Mouse (Mus musculus) hindbrain, embryonic 13.5 days (tissue): ENCODE data around the gene Tmem132c. TPM values are rescaled to one million over a fixed set of nuclear protein-coding genes. Genes with fewer than 3 reads are reported as not detected.

ENCODE experiments used
- ATAC-seq: fragments of 200-750 bp; cut with Nextera tagmentation; 2 replicates; pipeline ENCODE4 v1.8.0; 2017; ENCODE audit warnings: moderate TSS enrichment; ENCODE audit not compliant: low FRiP score
- H3K27ac ChIP-seq: fragments of 300-500 bp; sonication (generic); 2 replicates; pipeline ENCODE4 v1.5.1; 2015; ENCODE audit warnings: inconsistent platforms, mild to moderate bottlenecking, moderate library complexity
- H3K27me3 ChIP-seq: fragments of 300-500 bp; sonication (generic); 2 replicates; pipeline ENCODE4 v1.6.1; 2015; ENCODE audit warnings: mild to moderate bottlenecking, inconsistent platforms
- H3K36me3 ChIP-seq: fragments of 300-500 bp; sonication (generic); 2 replicates; pipeline ENCODE4 v1.6.1; 2015; ENCODE audit warnings: mild to moderate bottlenecking, inconsistent platforms
- H3K4me1 ChIP-seq: fragments of 300-500 bp; sonication (generic); replicated peaks from 2 replicates; pipeline ENCODE4 v1.6.1; 2015; ENCODE audit warnings: inconsistent platforms
- H3K4me2 ChIP-seq: fragments of 300-500 bp; sonication (generic); 2 replicates; pipeline ENCODE4 v1.6.1; 2015; ENCODE audit warnings: inconsistent platforms, mild to moderate bottlenecking, moderate library complexity
- H3K4me3 ChIP-seq: fragments of 300-500 bp; sonication (generic); 2 replicates; pipeline ENCODE4 v1.5.1; 2015; ENCODE audit warnings: mild to moderate bottlenecking, inconsistent platforms
- H3K9ac ChIP-seq: fragments of 300-500 bp; sonication (generic); 2 replicates; pipeline ENCODE4 v1.6.1; 2015; ENCODE audit warnings: mild to moderate bottlenecking, inconsistent platforms
- H3K9me3 ChIP-seq: fragments of 300-500 bp; sonication (generic); 2 replicates; pipeline ENCODE4 v1.6.1; 2016; ENCODE audit warnings: inconsistent platforms
- WGBS: fragments of 180-500 bp; shearing (Covaris S2); methylation state at CpG from one replicate; pipeline ENCODE4 v1.1.7; 2015; 5-methylcytosine and 5-hydroxymethylcytosine counted together
- polyA plus RNA-seq: library from polyadenylated mRNA; unstranded; fragments of >200 nt; fragmentation: Nextera tagmentation; extraction: Ambion mirVana; gene quantifications from 2 replicates; pipeline ENCODE4 v1.2.1, GENCODE M21; 2015

The Tmem132c gene
- polyA plus RNA-seq, 1 experiment from 2014 or later = 11.1 TPM

DNA sequence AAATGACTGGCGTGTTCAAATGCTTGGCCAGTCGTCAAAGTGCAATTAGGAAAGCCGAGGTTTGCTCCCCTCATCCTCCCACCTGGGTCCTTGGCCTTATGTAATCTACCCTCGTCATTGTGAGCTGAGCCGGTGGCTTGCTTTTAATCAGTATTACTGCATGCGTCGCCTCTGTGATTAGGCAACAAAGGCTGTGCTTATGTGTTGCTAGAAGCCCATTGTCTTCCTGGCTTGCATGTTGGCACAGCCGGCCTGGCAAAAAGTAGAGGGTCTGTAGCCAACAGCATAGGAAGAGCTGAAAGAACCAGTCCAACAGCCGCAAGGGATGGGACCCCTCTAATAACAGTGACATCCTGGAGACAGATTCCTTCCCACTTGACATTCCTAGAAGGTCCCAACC is 239.3 kb downstream of the Tmem132c start:
- no peak overlapping the region for H3K4me3 ChIP-seq
- H3K9ac ChIP-seq = no peak overlapping the region
- peaks cover 7% of the 10 kb centered on the region for H3K27me3 ChIP-seq
- 57% methylated on average over 9 of the region's 9 CpGs for WGBS
- no peaks in the 10 kb centered on the region for H3K36me3 ChIP-seq
- no peak overlapping the region for H3K27ac ChIP-seq
- no peak overlapping the region for H3K4me2 ChIP-seq
- peaks cover 40% of the 10 kb centered on the region for H3K4me1 ChIP-seq
- ATAC-seq = no peak
- no peaks in the 10 kb centered on the region for H3K9me3 ChIP-seq

GRCm38 (mm10) chr5:127481416-127481815 is 239.8 kb downstream of the Tmem132c start:
- WGBS = 27% methylated on average over 5 of the region's 5 CpGs
- H3K9ac ChIP-seq = no peak overlapping the region
- peaks cover 7% of the 10 kb centered on the region for H3K27me3 ChIP-seq
- peaks cover 40% of the 10 kb centered on the region for H3K4me1 ChIP-seq
- H3K27ac ChIP-seq = no peak overlapping the region
- no peak overlapping the region for H3K4me2 ChIP-seq
- no peak for ATAC-seq
- no peak overlapping the region for H3K4me3 ChIP-seq
- no peaks in the 10 kb centered on the region for H3K9me3 ChIP-seq
- H3K36me3 ChIP-seq = no peaks in the 10 kb centered on the region

DNA sequence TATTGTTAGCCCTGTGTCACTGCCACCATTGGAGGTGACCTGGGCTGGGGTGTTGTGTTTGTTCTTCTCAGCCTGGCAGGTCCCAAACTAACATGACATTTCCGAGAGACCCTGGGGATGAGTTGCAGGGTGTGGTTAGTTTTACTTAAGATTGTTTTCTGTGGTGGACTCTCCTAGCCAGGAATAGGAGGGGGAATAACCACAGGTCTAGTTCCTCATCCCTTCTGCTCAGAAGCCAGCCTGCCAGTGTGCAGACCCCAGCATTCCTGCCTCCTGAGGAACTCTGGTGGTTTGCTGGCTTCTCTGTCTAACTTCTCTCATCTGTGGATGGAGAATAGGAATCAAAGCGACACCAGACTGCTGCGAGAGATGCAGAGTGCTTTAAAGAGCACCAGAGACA is 240.7 kb downstream of the Tmem132c start:
- ATAC-seq = no peak
- H3K36me3 ChIP-seq = no peaks in the 10 kb centered on the region; the same call in 1 of the 2 replicates
- H3K27me3 ChIP-seq = peaks cover 7% of the 10 kb centered on the region
- H3K9me3 ChIP-seq = 0 out of 2 replicates have a peak, but pooled peaks cover 3% of the 10 kb centered on the region
- no peak overlapping the region for H3K4me2 ChIP-seq
- no peak overlapping the region for H3K27ac ChIP-seq
- H3K4me3 ChIP-seq = no peak overlapping the region
- 88% methylated on average over 3 of the region's 3 CpGs for WGBS
- no peak overlapping the region for H3K9ac ChIP-seq
- H3K4me1 ChIP-seq = peaks cover 36% of the 10 kb centered on the region

DNA sequence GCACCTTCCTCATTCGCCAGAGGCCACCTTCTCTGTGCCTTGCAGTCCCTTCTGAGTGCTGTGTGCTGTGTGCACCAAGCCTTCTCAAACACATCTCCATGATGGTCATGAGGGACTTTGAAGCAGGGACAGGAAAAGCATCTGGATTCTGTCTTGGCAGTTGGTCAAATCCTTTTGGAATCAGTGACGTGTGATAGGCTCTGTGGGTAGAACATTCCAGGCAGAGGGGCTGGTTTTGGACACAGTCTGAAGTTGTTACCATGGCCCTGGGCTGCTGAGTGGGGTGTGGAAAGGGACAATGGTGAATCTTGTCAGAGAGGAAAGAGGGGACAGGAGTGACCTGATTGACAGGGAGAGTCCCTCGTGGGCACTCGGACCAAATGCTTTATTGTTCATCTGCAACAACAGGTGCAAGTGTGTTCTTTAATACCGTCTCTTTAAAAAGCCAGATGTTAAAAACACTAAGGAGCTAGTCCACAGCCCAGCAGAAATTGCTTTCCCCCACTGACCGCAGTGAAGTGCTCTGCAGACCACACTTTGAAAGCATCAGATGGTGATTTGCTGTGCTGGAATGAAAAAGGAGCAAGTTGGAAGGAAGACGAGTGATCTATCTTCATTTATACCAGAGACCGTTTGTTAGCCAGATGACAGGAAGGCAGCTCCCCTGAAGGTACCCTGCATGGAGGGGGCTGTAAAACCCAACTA is 242.5 kb downstream of the Tmem132c start:
- Histone ChIP-seq H3K27ac (no peak overlapping the region), H3K9ac (no peak overlapping the region), H3K4me1 (peaks cover 26% of the 10 kb centered on the region), H3K4me2 (0 out of 2 replicates have a peak overlapping the region, but pooled peaks have one; percentile 26), H3K4me3 (no peak overlapping the region), H3K36me3 (no peaks in the 10 kb centered on the region; the same call in 1 of the 2 replicates), H3K9me3 (peaks cover 3% of the 10 kb centered on the region; the same call in 1 of the 2 replicates), H3K27me3 (peaks cover 4% of the 10 kb centered on the region; the same call in 1 of the 2 replicates)
- no peak for ATAC-seq
- 27% methylated on average over 8 of the region's 8 CpGs for WGBS

GRCm38 (mm10) chr5:127484813-127485486 is 243.3 kb downstream of the Tmem132c start:
- H3K27ac ChIP-seq = 0 out of 2 replicates have a peak overlapping the region, but pooled peaks have one; percentile 6
- no peaks in the 10 kb centered on the region; the same call in 1 of the 2 replicates for H3K36me3 ChIP-seq
- no peak overlapping the region for H3K4me3 ChIP-seq
- H3K9ac ChIP-seq = peak overlapping the region; percentile 29; the same call in 1 of the 2 replicates
- peaks cover 25% of the 10 kb centered on the region for H3K4me1 ChIP-seq
- peak overlapping the region; percentile 26 for H3K4me2 ChIP-seq
- no peak for ATAC-seq
- H3K9me3 ChIP-seq = peaks cover 3% of the 10 kb centered on the region; the same call in 1 of the 2 replicates
- peaks cover 4% of the 10 kb centered on the region; the same call in 1 of the 2 replicates for H3K27me3 ChIP-seq
- WGBS = 29% methylated on average over 13 of the region's 13 CpGs

GRCm38 (mm10) chr5:127487190-127487589 is 245.6 kb downstream of the Tmem132c start:
- Histone ChIP-seq H3K9ac (no peak overlapping the region), H3K4me2 (no peak overlapping the region), H3K4me3 (no peak overlapping the region), H3K9me3 (peaks cover 3% of the 10 kb centered on the region; the same call in 1 of the 2 replicates), H3K27ac (no peak overlapping the region), H3K4me1 (peaks cover 33% of the 10 kb centered on the region), H3K27me3 (peaks cover 4% of the 10 kb centered on the region; the same call in 1 of the 2 replicates), H3K36me3 (no peaks in the 10 kb centered on the region; the same call in 1 of the 2 replicates)
- WGBS = 90% methylated on average over 6 of the region's 6 CpGs
- ATAC-seq = no peak

DNA sequence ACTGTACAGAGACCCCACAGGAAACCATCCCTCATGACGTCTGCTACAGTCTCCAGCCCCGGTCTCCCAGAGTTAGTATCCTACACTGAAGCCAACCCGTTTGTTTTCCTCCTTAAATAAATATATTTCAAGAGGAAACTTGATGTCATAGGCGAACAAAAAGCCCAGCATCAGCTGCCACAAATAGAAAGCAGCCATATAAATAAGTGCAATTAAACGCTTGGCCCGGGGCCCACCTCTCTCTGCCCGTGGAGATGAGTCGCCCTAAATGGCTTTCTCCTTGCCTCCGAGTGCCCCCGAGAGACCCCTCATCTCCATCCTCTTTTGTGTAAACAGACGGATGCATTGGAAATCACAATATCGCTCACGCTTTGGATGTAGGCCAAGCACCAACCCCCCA is 247.1 kb downstream of the Tmem132c start:
- H3K27me3 ChIP-seq = no peaks in the 10 kb centered on the region; the same call in 1 of the 2 replicates

GRCm38 (mm10) chr5:127491724-127492123 is 250.1 kb downstream of the Tmem132c start:
- Histone ChIP-seq H3K4me3 (no peak overlapping the region), H3K36me3 (no peaks in the 10 kb centered on the region; the same call in 1 of the 2 replicates), H3K27ac (no peak overlapping the region), H3K9ac (no peak overlapping the region), H3K4me2 (no peak overlapping the region), H3K9me3 (peaks cover 3% of the 10 kb centered on the region; the same call in 1 of the 2 replicates), H3K27me3 (peaks cover 12% of the 10 kb centered on the region), H3K4me1 (peaks cover 16% of the 10 kb centered on the region)
- WGBS = 90% methylated on average over 3 of the region's 3 CpGs
- no peak for ATAC-seq

More for the DNA sequence above, 247.1 kb downstream of the Tmem132c start:
- ATAC-seq = no peak
- 63% methylated on average over 13 of the region's 13 CpGs for WGBS
- H3K9ac ChIP-seq = no peak overlapping the region
- no peak overlapping the region for H3K4me3 ChIP-seq
- no peak overlapping the region for H3K27ac ChIP-seq
- no peaks in the 10 kb centered on the region; the same call in 1 of the 2 replicates for H3K36me3 ChIP-seq
- H3K9me3 ChIP-seq = peaks cover 3% of the 10 kb centered on the region; the same call in 1 of the 2 replicates
- H3K4me2 ChIP-seq = no peak overlapping the region
- H3K4me1 ChIP-seq = peaks cover 31% of the 10 kb centered on the region

- Histone ChIP-seq H3K27me3 (peaks cover 21% of the 10 kb centered on the region), H3K4me1 (peaks cover 23% of the 10 kb centered on the region), H3K36me3 (no peaks in the 10 kb centered on the region), H3K4me3 (no peak overlapping the region), H3K9me3 (no peaks in the 10 kb centered on the region), H3K9ac (no peak overlapping the region), H3K4me2 (no peak overlapping the region), H3K27ac (no peak overlapping the region)
- ATAC-seq = no peak
- WGBS = 40% methylated on average over 7 of the region's 7 CpGs
Observed at GRCm38 (mm10) chr5:127496895-127497294, 255.3 kb downstream of the Tmem132c start.

- Histone ChIP-seq H3K36me3 (no peaks in the 10 kb centered on the region), H3K4me2 (no peak overlapping the region), H3K9me3 (no peaks in the 10 kb centered on the region), H3K27ac (no peak overlapping the region), H3K4me3 (no peak overlapping the region), H3K9ac (no peak overlapping the region), H3K27me3 (peaks cover 21% of the 10 kb centered on the region), H3K4me1 (peaks cover 23% of the 10 kb centered on the region)
- ATAC-seq = peak; percentile 63; the same call in 1 of the 2 replicates
- 42% methylated on average over 12 of the region's 12 CpGs for WGBS
Observed at GRCm38 (mm10) chr5:127499151-127499827, 257.7 kb downstream of the Tmem132c start.

DNA sequence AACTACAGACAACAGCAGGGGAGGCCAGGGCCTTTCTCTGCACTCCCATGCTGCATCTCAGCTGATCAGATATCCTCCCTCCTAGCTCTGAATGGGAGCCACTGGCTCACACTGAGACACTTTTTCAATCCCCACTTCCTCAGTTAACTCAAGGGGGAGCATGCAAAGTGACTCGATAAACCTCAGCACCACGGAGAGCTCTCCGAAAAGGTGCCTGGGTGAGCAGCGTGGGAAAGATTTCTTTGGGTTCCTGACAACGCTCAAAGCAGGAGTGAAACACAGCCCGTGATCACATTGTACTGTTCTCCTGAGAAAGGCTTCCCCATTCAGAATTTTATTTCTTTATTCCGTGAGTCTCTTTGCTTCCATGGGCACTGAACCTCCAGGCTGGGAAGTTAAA is 261.2 kb downstream of the Tmem132c start:
- no peaks in the 10 kb centered on the region for H3K36me3 ChIP-seq
- H3K27ac ChIP-seq = no peak overlapping the region
- H3K27me3 ChIP-seq = peaks cover under 1% of the 10 kb centered on the region; the same call in 1 of the 2 replicates
- no peak overlapping the region for H3K4me2 ChIP-seq
- no peak overlapping the region for H3K9ac ChIP-seq
- 44% methylated on average over 7 of the region's 7 CpGs for WGBS
- no peak overlapping the region for H3K4me3 ChIP-seq
- no peak for ATAC-seq
- H3K4me1 ChIP-seq = peaks cover 18% of the 10 kb centered on the region
- H3K9me3 ChIP-seq = no peaks in the 10 kb centered on the region

DNA sequence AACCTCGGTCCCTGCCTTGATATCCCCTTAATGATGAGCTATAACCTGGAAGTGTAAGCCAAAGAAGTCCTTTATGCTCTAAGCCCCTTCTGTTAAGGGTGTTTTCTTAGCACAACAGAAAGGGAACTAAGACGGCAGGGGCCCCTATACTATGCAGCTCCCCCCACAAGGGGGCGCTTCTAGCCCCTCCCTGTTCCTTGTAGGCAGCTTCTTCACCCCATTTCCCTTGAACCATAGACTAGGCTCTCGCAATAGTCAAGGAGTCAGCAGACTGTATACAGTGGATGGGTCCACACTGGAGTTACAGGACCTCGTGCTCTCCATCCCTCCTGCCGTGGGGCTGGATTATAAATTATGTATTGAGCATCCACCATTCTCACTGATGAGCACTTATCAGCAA is 264.1 kb downstream of the Tmem132c start:
- Histone ChIP-seq H3K4me2 (no peak overlapping the region), H3K27me3 (no peaks in the 10 kb centered on the region; the same call in 1 of the 2 replicates), H3K4me1 (no peaks in the 10 kb centered on the region), H3K36me3 (no peaks in the 10 kb centered on the region), H3K9me3 (no peaks in the 10 kb centered on the region), H3K27ac (no peak overlapping the region), H3K4me3 (no peak overlapping the region), H3K9ac (no peak overlapping the region)
- 69% methylated on average over 6 of the region's 6 CpGs for WGBS
- no peak for ATAC-seq
